Mouse (Mus musculus) stomach, embryonic 15.5 days (tissue): ENCODE measurements around the gene Il5ra. TPM values are rescaled to one million over a fixed set of nuclear protein-coding genes. Genes with fewer than 3 reads are reported as not detected.

ENCODE experiments used
- ATAC-seq: fragments of 200-750 bp; cut with Nextera tagmentation; 2 replicates; pipeline ENCODE4 v1.8.0; 2017; ENCODE audit warnings: low read depth, moderate number of reproducible peaks, moderate TSS enrichment; ENCODE audit not compliant: insufficient read depth, low FRiP score
- H3K27ac ChIP-seq: fragments of 300-500 bp; sonication (generic); 2 replicates; pipeline ENCODE4 v1.5.1; 2015; ENCODE audit warnings: mild to moderate bottlenecking, inconsistent platforms
- H3K27me3 ChIP-seq: fragments of 300-500 bp; sonication (generic); replicated peaks from 2 replicates; pipeline ENCODE4 v1.6.1; 2015; ENCODE audit warnings: inconsistent platforms
- H3K36me3 ChIP-seq: fragments of 300-500 bp; sonication (generic); 2 replicates; pipeline ENCODE4 v1.6.1; 2015; ENCODE audit warnings: inconsistent platforms
- H3K4me1 ChIP-seq: fragments of 300-500 bp; sonication (generic); 2 replicates; pipeline ENCODE4 v1.6.1; 2015; ENCODE audit warnings: inconsistent platforms
- H3K4me2 ChIP-seq: fragments of 300-500 bp; sonication (generic); 2 replicates; pipeline ENCODE4 v1.6.1; 2015; ENCODE audit warnings: mild to moderate bottlenecking, inconsistent platforms
- H3K4me3 ChIP-seq: fragments of 300-500 bp; sonication (generic); replicated peaks from 2 replicates; pipeline ENCODE4 v1.5.1; 2015; ENCODE audit warnings: inconsistent platforms
- H3K9ac ChIP-seq: fragments of 300-500 bp; sonication (generic); 2 replicates; pipeline ENCODE4 v1.6.1; 2015; ENCODE audit warnings: inconsistent platforms
- H3K9me3 ChIP-seq: fragments of 300-500 bp; sonication (generic); 2 replicates; pipeline ENCODE4 v1.6.1; 2016; ENCODE audit warnings: inconsistent platforms
- WGBS: fragments of 180-500 bp; shearing (Covaris S2); methylation state at CpG from one replicate; pipeline ENCODE4 v1.1.7; 2015; 5-methylcytosine and 5-hydroxymethylcytosine counted together
- polyA plus RNA-seq: library from polyadenylated mRNA; unstranded; fragments of >200 nt; fragmentation: Nextera tagmentation; extraction: Ambion mirVana; gene quantifications from 2 replicates; pipeline ENCODE4 v1.2.1, GENCODE M21; 2015

Gene Il5ra
- polyA plus RNA-seq, 1 experiment from 2014 or later, result 0.09 TPM

GRCm38 (mm10) chr6:106729682-106730314, 19.0 kb downstream of the Il5ra start:
- WGBS, result 65% methylated on average over 4 of the region's 4 CpGs
- no peak for ATAC-seq

GRCm38 (mm10) chr6:106727703-106728102, 21.1 kb downstream of the Il5ra start:
- Histone ChIP-seq H3K9me3 (no peaks in the 10 kb centered on the region), H3K4me1 (no peaks in the 10 kb centered on the region), H3K4me3 (no peak overlapping the region), H3K36me3 (no peaks in the 10 kb centered on the region), H3K27ac (no peak overlapping the region), H3K9ac (no peak overlapping the region), H3K4me2 (no peak overlapping the region), H3K27me3 (no peaks in the 10 kb centered on the region)
- no peak for ATAC-seq
- 85% methylated on average over 1 of the region's 1 CpGs for WGBS

More at GRCm38 (mm10) chr6:106729682-106730314, 19.0 kb downstream of the Il5ra start:
- Histone ChIP-seq H3K27me3 (no peaks in the 10 kb centered on the region), H3K4me3 (no peak overlapping the region), H3K9ac (no peak overlapping the region), H3K4me1 (no peaks in the 10 kb centered on the region), H3K4me2 (no peak overlapping the region), H3K27ac (no peak overlapping the region), H3K9me3 (no peaks in the 10 kb centered on the region), H3K36me3 (no peaks in the 10 kb centered on the region)

- H3K4me1 ChIP-seq, result no peaks in the 10 kb centered on the region
- no peak overlapping the region for H3K4me2 ChIP-seq
- H3K36me3 ChIP-seq, result no peaks in the 10 kb centered on the region
- 70% methylated on average over 6 of the region's 6 CpGs for WGBS
- no peak overlapping the region for H3K4me3 ChIP-seq
- H3K27ac ChIP-seq, result no peak overlapping the region
- no peaks in the 10 kb centered on the region for H3K27me3 ChIP-seq
- no peaks in the 10 kb centered on the region for H3K9me3 ChIP-seq
- no peak overlapping the region for H3K9ac ChIP-seq
- ATAC-seq, result no peak
Measured at GRCm38 (mm10) chr6:106726078-106726477, 22.8 kb downstream of the Il5ra start.

- 78% methylated on average over 4 of the region's 4 CpGs for WGBS
- no peak for ATAC-seq
- no peak overlapping the region for H3K4me3 ChIP-seq
Measured at GRCm38 (mm10) chr6:106725642-106726041, 23.2 kb downstream of the Il5ra start.

GRCm38 (mm10) chr6:106705506-106706035, 43.3 kb downstream of the Il5ra start:
- H3K4me1 ChIP-seq, result no peaks in the 10 kb centered on the region
- H3K9me3 ChIP-seq, result no peaks in the 10 kb centered on the region
- H3K4me2 ChIP-seq, result no peak overlapping the region
- no peaks in the 10 kb centered on the region for H3K36me3 ChIP-seq
- no peak overlapping the region for H3K27ac ChIP-seq
- no peak overlapping the region for H3K4me3 ChIP-seq
- H3K9ac ChIP-seq, result no peak overlapping the region
- no peaks in the 10 kb centered on the region for H3K27me3 ChIP-seq
- no peak for ATAC-seq
- WGBS, result 54% methylated on average over 3 of the region's 3 CpGs

More at GRCm38 (mm10) chr6:106725642-106726041, 23.2 kb downstream of the Il5ra start:
- H3K4me1 ChIP-seq, result no peaks in the 10 kb centered on the region
- no peaks in the 10 kb centered on the region for H3K36me3 ChIP-seq
- no peaks in the 10 kb centered on the region for H3K9me3 ChIP-seq
- no peaks in the 10 kb centered on the region for H3K27me3 ChIP-seq
- H3K9ac ChIP-seq, result no peak overlapping the region
- no peak overlapping the region for H3K4me2 ChIP-seq
- no peak overlapping the region for H3K27ac ChIP-seq

GRCm38 (mm10) chr6:106701931-106702330, 46.9 kb downstream of the Il5ra start:
- H3K9me3 ChIP-seq, result no peaks in the 10 kb centered on the region
- no peaks in the 10 kb centered on the region for H3K36me3 ChIP-seq
- 62% methylated on average over 3 of the region's 3 CpGs for WGBS
- no peak overlapping the region for H3K4me3 ChIP-seq
- ATAC-seq, result no peak
- H3K9ac ChIP-seq, result no peak overlapping the region
- no peaks in the 10 kb centered on the region for H3K4me1 ChIP-seq
- no peak overlapping the region for H3K27ac ChIP-seq
- no peak overlapping the region for H3K4me2 ChIP-seq
- H3K27me3 ChIP-seq, result no peaks in the 10 kb centered on the region

- H3K36me3 ChIP-seq, result no peaks in the 10 kb centered on the region
- 84% methylated on average over 8 of the region's 8 CpGs for WGBS
- no peak for ATAC-seq
- H3K9me3 ChIP-seq, result no peaks in the 10 kb centered on the region
- H3K9ac ChIP-seq, result no peak overlapping the region
- no peaks in the 10 kb centered on the region for H3K27me3 ChIP-seq
- no peaks in the 10 kb centered on the region for H3K4me1 ChIP-seq
- no peak overlapping the region for H3K4me2 ChIP-seq
- no peak overlapping the region for H3K27ac ChIP-seq
- no peak overlapping the region for H3K4me3 ChIP-seq
Measured at GRCm38 (mm10) chr6:106675581-106675980, 73.3 kb downstream of the Il5ra start.

- no peaks in the 10 kb centered on the region for H3K36me3 ChIP-seq
- no peaks in the 10 kb centered on the region for H3K27me3 ChIP-seq
- H3K9ac ChIP-seq, result no peak overlapping the region
- ATAC-seq, result no peak
- H3K4me2 ChIP-seq, result no peak overlapping the region
- H3K4me3 ChIP-seq, result no peak overlapping the region
- no peaks in the 10 kb centered on the region for H3K9me3 ChIP-seq
- WGBS, result 39% methylated on average over 6 of the region's 6 CpGs
- H3K27ac ChIP-seq, result no peak overlapping the region
- H3K4me1 ChIP-seq, result no peaks in the 10 kb centered on the region
Measured at GRCm38 (mm10) chr6:106663780-106664651, 84.8 kb downstream of the Il5ra start.

Other genes with a start within 250 kb of the Il5ra start
- 52.5 and 56.7 TPM in 2 replicates for gene Trnt1, start 20.1 kb upstream of the Il5ra start, polyA plus RNA-seq
- 42.1 and 43.3 TPM in 2 replicates for gene Crbn, start 51.0 kb upstream of the Il5ra start, polyA plus RNA-seq